Mouse (Mus musculus) forebrain, embryonic 16.5 days (tissue): ENCODE measurements around the gene Dzank1. TPM values are rescaled to one million over a fixed set of nuclear protein-coding genes. Genes with fewer than 3 reads are reported as not detected.

Experiments used
- ATAC-seq: fragments of 200-750 bp; cut with Nextera tagmentation; 2 replicates; pipeline ENCODE4 v1.8.0; 2017; ENCODE audit warnings: mild to moderate bottlenecking, moderate library complexity
- H3K27ac ChIP-seq: fragments of 300-500 bp; sonication (generic); 2 replicates; pipeline ENCODE4 v1.5.1; 2014; ENCODE audit warnings: low read length, control low read depth
- H3K27me3 ChIP-seq: fragments of 300-500 bp; sonication (generic); replicated peaks from 2 replicates; pipeline ENCODE4 v1.6.1; 2014; ENCODE audit warnings: low read length; ENCODE audit not compliant: control insufficient read depth, insufficient read depth
- H3K36me3 ChIP-seq: fragments of 300-500 bp; sonication (generic); 2 replicates; pipeline ENCODE4 v1.6.1; 2014; ENCODE audit not compliant: control insufficient read depth, insufficient read depth
- H3K4me1 ChIP-seq: fragments of 300-500 bp; sonication (generic); replicated peaks from 2 replicates; pipeline ENCODE4 v1.6.1; 2014; ENCODE audit warnings: low read length; ENCODE audit not compliant: control insufficient read depth, insufficient read depth
- H3K4me2 ChIP-seq: fragments of 300-500 bp; sonication (generic); 2 replicates; pipeline ENCODE4 v1.6.1; 2014; ENCODE audit warnings: mild to moderate bottlenecking, low read length, control low read depth
- H3K4me3 ChIP-seq: fragments of 300-500 bp; sonication (generic); replicated peaks from 2 replicates; pipeline ENCODE4 v1.5.1; 2014; ENCODE audit warnings: mild to moderate bottlenecking, low read length, control low read depth
- H3K9ac ChIP-seq: fragments of 300-500 bp; sonication (generic); replicated peaks from 2 replicates; pipeline ENCODE4 v1.6.1; 2014; ENCODE audit warnings: low read depth, low read length, control low read depth
- H3K9me3 ChIP-seq: fragments of 300-500 bp; sonication (generic); 2 replicates; pipeline ENCODE4 v1.6.1; 2016; ENCODE audit warnings: low read length; ENCODE audit not compliant: control insufficient read depth
- WGBS: fragments of 180-500 bp; shearing (Covaris S2); extraction: QIAGEN DNeasy Blood & Tissue Kit; methylation state at CpG from one replicate; pipeline ENCODE4 v1.1.7; 2014; 5-methylcytosine and 5-hydroxymethylcytosine counted together
- polyA plus RNA-seq: library from polyadenylated mRNA; unstranded; fragments of >200 nt; fragmentation: Nextera tagmentation; extraction: Ambion mirVana; gene quantifications from 2 replicates; pipeline ENCODE4 v1.2.1, GENCODE M21; 2015

Dzank1 gene
- polyA plus RNA-seq, 1 experiment from 2014 or later = 8.4 TPM

- H3K36me3 ChIP-seq = no peaks in the 10 kb centered on the region
- WGBS = 11% methylated on average over 8 of the region's 8 CpGs
- H3K9me3 ChIP-seq = no peaks in the 10 kb centered on the region
- H3K9ac ChIP-seq = no peak overlapping the region
- no peak overlapping the region for H3K4me3 ChIP-seq
- ATAC-seq = peak; percentile 66
- H3K27me3 ChIP-seq = peaks cover 14% of the 10 kb centered on the region; the same call in 1 of the 2 replicates
- no peak overlapping the region for H3K27ac ChIP-seq
- no peak overlapping the region for H3K4me2 ChIP-seq
- H3K4me1 ChIP-seq = no peaks in the 10 kb centered on the region
These were observed 74.7 kb downstream of the Dzank1 start for GRCm38 (mm10) chr2:144452364-144453008.

GRCm38 (mm10) chr2:144450378-144450777, 76.8 kb downstream of the Dzank1 start:
- Histone ChIP-seq H3K9ac (no peak overlapping the region), H3K36me3 (no peaks in the 10 kb centered on the region), H3K4me1 (no peaks in the 10 kb centered on the region), H3K9me3 (no peaks in the 10 kb centered on the region), H3K27me3 (peaks cover 5% of the 10 kb centered on the region; the same call in 1 of the 2 replicates), H3K4me3 (no peak overlapping the region), H3K27ac (no peak overlapping the region), H3K4me2 (no peak overlapping the region)
- no peak for ATAC-seq
- WGBS = 71% methylated on average over 2 of the region's 2 CpGs

DNA sequence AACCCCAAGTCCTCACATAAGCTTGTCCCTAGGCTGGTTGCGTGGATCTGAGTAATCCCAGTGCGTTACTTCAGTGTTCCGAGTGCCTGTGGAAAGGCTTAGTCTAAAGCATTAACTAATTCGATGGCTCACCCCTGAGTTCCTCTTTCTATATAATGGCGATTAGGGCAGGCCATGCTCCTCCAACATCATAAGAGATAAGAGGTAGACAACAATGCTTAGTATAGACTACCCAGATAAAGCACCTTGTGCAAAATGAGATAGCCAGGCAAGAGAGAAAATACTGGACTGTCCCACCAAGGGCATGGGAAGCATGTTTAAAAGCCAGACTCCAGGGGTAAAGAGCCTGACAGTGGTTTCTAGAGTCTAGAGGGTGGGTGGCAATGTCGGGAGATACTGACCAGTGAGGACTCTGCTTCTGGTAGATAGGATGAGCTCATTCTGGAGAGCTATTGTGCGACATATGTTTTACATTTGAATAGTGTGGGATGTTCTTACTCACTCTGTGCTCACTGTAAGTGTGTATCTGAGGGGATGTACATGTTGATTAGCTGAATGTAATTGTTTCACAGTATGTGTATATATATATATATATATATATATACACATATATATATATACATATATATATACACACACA, 80.7 kb downstream of the Dzank1 start:
- no peaks in the 10 kb centered on the region for H3K36me3 ChIP-seq
- H3K27me3 ChIP-seq = no peaks in the 10 kb centered on the region
- H3K9ac ChIP-seq = no peak overlapping the region
- no peak overlapping the region for H3K27ac ChIP-seq
- no peaks in the 10 kb centered on the region for H3K9me3 ChIP-seq
- WGBS = 77% methylated on average over 7 of the region's 7 CpGs
- no peaks in the 10 kb centered on the region for H3K4me1 ChIP-seq
- H3K4me3 ChIP-seq = no peak overlapping the region
- no peak for ATAC-seq
- no peak overlapping the region for H3K4me2 ChIP-seq

DNA sequence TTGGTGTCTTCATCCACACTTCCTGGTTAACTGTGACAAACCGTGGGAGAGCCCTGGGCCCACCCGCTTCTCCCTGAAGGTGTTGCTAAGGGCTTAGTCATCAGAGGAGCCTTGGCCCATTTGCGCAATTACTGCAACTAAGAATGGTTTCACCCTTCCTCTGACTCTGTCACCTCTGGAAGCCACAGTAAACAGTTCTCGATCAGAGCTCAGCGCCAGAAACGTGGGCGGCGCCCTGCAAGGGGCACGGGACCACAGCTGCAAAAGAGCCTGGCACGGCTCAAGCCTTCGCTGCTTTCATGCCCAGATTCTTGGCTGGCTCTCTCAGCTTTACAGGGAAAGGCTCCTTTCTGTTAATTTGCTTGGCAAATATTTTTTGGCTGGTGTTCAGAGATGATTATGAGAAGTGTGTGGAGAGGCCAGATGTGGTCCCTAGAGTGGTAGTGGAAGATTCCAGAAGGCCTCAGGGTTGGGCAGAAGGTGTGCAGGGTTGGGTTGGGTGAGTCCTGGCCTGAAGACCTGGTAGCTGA, 85.8 kb downstream of the Dzank1 start:
- Histone ChIP-seq H3K36me3 (no peaks in the 10 kb centered on the region), H3K9ac (no peak overlapping the region), H3K4me2 (no peak overlapping the region), H3K27me3 (no peaks in the 10 kb centered on the region), H3K27ac (no peak overlapping the region), H3K4me1 (no peaks in the 10 kb centered on the region), H3K9me3 (no peaks in the 10 kb centered on the region), H3K4me3 (no peak overlapping the region)
- ATAC-seq = peak; percentile 36; the same call in 1 of the 2 replicates
- WGBS = 75% methylated on average over 11 of the region's 11 CpGs

DNA sequence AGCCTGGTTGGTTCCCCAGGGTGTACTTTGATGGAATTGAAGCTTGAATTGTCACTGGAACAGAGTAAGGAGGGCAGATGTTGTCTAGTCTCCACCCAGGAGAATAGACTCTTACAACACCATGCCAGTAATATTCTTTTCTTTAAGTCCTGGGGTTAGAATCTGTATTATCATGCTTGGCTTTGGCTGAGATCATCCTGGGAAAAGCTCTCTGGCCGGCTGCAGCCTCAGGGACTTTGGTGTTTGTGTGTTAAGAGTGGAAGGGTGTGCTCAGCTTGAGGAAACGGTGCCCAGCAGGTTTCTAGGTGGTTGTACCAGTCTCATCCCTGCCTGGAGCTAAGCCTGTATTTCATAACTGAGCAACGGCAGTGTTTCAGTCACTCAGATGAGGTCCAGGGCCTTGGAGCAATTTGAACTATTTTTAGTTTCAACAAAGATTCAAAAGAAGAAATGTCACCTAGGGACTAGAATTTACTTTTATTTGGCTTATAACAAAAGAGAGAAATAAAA, 88.0 kb downstream of the Dzank1 start:
- H3K4me3 ChIP-seq = no peak overlapping the region
- 71% methylated on average over 3 of the region's 3 CpGs for WGBS
- no peaks in the 10 kb centered on the region for H3K4me1 ChIP-seq
- H3K27ac ChIP-seq = no peak overlapping the region
- H3K9ac ChIP-seq = no peak overlapping the region
- H3K4me2 ChIP-seq = no peak overlapping the region
- no peak for ATAC-seq
- H3K27me3 ChIP-seq = no peaks in the 10 kb centered on the region
- no peaks in the 10 kb centered on the region for H3K9me3 ChIP-seq
- H3K36me3 ChIP-seq = no peaks in the 10 kb centered on the region

DNA sequence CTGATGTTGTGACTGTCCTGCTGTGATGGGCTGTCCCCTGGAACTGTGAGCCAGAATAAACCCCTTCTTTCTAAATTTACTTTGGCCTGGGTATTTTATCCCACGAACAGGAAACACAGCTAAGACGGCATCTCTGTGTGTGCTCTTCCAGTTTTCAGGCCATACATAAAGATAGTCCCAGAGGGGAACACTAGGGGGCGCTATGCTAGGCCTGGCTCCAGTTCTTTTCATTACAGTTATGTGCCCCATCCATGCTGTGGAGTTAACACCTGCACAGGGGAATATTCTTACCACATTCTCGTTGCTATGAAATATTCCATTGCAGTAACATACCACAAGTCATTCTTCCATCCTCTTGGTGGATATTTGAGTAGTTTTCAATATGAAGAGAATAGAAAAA, 88.8 kb downstream of the Dzank1 start:
- Histone ChIP-seq H3K9me3 (no peaks in the 10 kb centered on the region), H3K4me1 (no peaks in the 10 kb centered on the region), H3K36me3 (no peaks in the 10 kb centered on the region), H3K27me3 (no peaks in the 10 kb centered on the region), H3K9ac (no peak overlapping the region), H3K27ac (no peak overlapping the region), H3K4me2 (no peak overlapping the region), H3K4me3 (no peak overlapping the region)
- no peak for ATAC-seq
- 69% methylated on average over 4 of the region's 4 CpGs for WGBS

DNA sequence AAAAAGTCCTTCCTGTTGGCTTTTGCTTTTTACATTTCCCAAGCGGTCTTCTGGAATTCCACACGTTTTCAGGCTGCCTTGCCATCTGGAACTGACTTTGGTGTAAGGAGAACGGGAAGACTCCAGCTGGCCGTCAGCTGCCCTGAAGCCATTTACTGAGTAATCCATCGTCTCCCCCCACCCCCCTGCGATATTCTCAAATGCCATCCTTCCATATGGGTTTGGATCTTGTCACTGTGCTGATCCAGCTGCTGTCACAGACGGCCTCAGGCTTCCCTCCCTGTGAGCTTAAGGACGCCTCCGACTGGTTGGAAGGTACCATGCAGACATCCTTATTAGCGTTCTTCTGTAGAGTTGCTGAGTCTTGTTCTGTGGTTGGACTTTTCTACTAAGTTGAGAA, 91.5 kb downstream of the Dzank1 start:
- WGBS = 81% methylated on average over 10 of the region's 10 CpGs
- H3K27me3 ChIP-seq = no peaks in the 10 kb centered on the region
- H3K27ac ChIP-seq = no peak overlapping the region
- H3K4me1 ChIP-seq = no peaks in the 10 kb centered on the region
- H3K9me3 ChIP-seq = no peaks in the 10 kb centered on the region
- H3K36me3 ChIP-seq = no peaks in the 10 kb centered on the region
- ATAC-seq = no peak
- no peak overlapping the region for H3K4me2 ChIP-seq
- no peak overlapping the region for H3K4me3 ChIP-seq
- H3K9ac ChIP-seq = no peak overlapping the region

GRCm38 (mm10) chr2:144431286-144431825, 95.9 kb downstream of the Dzank1 start:
- WGBS = 68% methylated on average over 5 of the region's 5 CpGs
- no peaks in the 10 kb centered on the region for H3K9me3 ChIP-seq
- H3K27ac ChIP-seq = no peak overlapping the region
- H3K4me3 ChIP-seq = no peak overlapping the region
- ATAC-seq = no peak
- H3K9ac ChIP-seq = no peak overlapping the region
- no peaks in the 10 kb centered on the region for H3K4me1 ChIP-seq
- H3K4me2 ChIP-seq = no peak overlapping the region
- no peaks in the 10 kb centered on the region for H3K36me3 ChIP-seq
- no peaks in the 10 kb centered on the region for H3K27me3 ChIP-seq

- H3K4me2 ChIP-seq = no peak overlapping the region
- no peak overlapping the region for H3K27ac ChIP-seq
- H3K4me1 ChIP-seq = no peaks in the 10 kb centered on the region
- no peaks in the 10 kb centered on the region for H3K36me3 ChIP-seq
- ATAC-seq = no peak
- H3K9me3 ChIP-seq = no peaks in the 10 kb centered on the region
- no peaks in the 10 kb centered on the region for H3K27me3 ChIP-seq
- H3K4me3 ChIP-seq = no peak overlapping the region
- no peak overlapping the region for H3K9ac ChIP-seq
- 87% methylated on average over 7 of the region's 7 CpGs for WGBS
These were observed 98.0 kb downstream of the Dzank1 start for GRCm38 (mm10) chr2:144429171-144429570.
